Mouse (Mus musculus) frontal cortex, postnatal 36 days (tissue): ENCODE measurements around the gene Muc13.

Experiments
- DNase-seq, 2 experiments: peaks; one replicate each; pipeline ENCODE4 v3.0.0; 2022; ENCODE audit warnings: low spot score in 2 of 2

Muc13 gene

DNA sequence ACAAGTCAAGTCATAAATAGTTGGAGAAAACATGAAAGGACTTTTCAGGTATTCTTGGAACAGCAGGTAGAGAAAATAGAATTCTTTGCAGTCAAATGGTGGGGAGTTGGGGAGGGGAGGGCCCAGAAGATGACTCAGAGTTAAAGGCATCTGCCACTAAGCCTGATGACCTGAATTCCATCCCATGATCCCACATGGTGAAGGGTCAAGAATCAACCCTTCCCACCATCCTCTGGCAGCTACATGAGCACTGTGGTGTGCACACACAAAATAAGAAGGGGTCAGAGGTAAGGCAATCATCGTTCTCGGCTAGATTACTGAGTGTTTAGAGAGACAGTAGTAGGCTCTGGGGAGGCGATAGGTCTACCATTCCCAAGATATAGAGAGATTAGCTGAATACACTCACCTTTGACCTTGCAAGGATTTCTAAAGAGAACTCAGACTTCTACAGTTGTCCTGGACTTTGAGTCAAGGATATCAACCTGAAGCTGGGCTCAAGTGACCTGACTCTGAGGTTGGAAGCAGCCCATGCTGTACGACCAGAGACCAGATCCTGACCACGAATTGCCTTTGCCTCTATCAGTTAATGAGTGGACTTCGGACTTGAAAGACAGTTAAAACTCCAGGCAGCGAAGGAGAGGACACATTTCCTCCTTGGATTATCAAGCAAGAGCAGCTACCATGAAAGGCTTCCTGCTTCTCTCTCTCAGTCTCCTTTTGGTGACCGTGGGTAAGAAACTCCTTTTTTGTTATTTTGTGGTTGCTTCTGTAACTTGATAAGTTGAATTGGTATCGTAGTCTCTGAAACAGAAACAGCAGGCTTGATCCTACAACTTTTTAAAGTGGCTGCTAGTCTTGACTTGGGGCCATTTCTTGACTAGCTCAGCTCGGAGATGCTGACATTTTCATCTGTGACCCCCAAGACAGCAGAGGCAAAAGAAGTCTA is at the start of gene Muc13:
Gene Muc13, plus strand, starts transcription at position 192 of the 946 bp plus-strand sequence.
- DNase-seq = no peak

DNA sequence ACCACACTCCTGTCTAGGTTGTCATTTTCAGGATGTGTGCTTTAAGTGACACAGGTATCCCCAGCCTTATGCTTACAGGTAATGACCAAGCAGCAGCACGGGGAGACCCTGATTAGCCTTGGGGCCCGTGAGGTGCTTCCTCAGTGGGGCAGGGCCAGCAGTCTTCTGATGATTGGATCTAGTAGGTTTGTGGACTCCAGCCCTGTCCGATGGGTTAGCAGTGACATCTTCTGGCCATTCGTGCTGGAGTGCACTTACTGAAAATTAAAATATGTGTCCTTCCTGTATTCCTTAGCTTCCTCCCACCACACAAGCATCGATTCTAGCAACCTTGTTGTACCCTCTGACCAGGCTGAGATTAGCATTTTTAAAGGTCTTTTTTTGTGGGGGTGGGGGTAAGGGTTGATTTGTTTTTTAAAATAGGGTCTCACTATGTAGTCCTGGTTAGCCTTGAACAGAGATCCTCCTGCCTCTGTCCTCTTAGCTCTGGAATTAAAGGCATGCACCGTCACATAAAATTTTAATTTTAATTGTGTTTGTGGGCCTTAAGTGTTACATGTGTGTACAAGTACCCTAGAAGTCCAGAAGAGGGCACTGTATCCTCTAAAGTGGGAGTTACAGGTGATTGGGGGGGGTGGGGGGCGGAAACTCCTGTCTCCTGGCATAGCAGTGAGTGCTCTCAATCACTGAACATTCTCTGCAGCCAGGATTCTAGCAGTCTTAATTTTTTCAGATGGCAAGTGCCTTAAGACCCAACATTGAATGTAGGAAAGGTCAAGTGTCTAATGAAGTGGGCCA is 49.0 kb upstream of the Muc13 start:
- DNase-seq = peak in 1 of 2 experiments; percentile 61

DNA sequence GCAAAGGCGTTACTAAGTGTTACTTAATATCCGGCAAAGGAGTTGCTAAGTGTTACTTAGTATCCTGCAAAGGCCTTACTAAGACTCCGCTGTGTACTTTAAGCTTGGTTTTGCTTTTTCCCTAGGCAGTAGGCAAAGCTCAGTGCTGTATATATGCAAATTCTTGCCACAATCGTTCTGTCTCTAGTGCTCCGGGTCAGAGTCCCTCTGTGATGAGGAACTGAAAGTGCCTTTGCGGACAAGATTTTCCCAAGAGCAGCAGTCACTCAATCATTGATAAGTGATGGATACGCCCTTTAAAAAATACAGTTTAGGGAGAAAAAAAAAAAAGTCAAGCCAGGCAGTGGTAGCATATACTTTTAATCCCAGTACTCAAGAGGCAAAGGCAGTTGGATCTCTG is 48.4 kb upstream of the Muc13 start:
- DNase-seq = no peak

DNA sequence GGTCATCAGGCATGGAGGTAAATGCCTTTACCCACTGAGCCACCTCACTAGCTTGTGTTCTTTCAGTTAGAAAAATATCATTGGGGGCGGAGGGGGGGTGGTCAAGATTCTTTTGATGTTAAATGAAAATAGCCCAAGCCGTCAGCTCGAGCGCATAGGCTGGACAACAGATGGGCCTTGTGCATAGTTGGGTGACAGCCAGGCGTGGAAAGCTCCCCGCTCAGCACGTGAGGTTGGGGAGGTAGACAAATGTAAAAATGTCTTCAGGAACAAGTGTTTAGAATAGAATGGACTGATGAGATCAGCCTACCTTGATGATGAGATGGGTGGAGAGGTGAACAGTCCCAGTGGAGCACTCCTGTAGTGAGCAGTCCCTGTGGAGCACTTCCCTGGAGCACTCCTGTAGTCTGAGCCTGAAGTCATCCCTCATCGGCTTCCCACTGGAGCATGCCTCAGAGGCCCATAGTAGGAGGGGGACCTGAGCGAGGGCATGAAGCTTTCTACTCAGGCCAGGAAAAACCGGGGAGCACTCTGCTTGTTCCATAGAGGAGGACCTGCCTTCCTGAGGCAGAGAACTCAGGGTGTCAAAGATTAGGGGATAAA is 47.7 kb upstream of the Muc13 start:
- peak in 1 of 2 experiments; percentile 58 for DNase-seq

GRCm38 (mm10) chr16:33747346-33747954 is 46.4 kb upstream of the Muc13 start:
- no peak for DNase-seq

GRCm38 (mm10) chr16:33747994-33748393 is 45.8 kb upstream of the Muc13 start:
- DNase-seq = no peak

- DNase-seq = no peak
Observed at GRCm38 (mm10) chr16:33751152-33751551, 42.7 kb upstream of the Muc13 start.

- DNase-seq = no peak
Observed at GRCm38 (mm10) chr16:33751590-33751989, 42.2 kb upstream of the Muc13 start.

GRCm38 (mm10) chr16:33752904-33753578 is 40.8 kb upstream of the Muc13 start:
- DNase-seq = no peak

GRCm38 (mm10) chr16:33755293-33755692 is 38.5 kb upstream of the Muc13 start:
- peak in 1 of 2 experiments; percentile 54 for DNase-seq

DNA sequence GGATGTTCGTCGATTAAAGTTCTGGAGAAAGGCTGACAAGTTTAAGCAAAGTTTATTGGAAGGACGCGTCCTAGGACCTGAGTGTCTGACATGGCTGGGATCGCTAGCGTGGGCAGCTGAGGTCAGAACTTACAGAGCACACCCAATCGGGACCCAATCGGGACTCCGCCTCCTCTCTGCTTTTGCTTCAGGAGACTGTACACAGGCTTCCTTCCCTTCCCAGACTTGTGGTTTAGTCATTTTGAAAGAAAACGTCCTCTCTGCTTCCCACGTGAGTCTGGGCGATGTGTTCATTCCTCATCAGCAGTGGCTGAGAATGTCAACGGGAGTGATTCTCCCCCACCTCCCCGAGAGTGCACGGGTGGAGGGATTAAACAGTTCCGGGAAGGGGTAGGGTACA is 37.9 kb upstream of the Muc13 start:
- DNase-seq = no peak

- no peak for DNase-seq
Observed at GRCm38 (mm10) chr16:33756396-33756795, 37.4 kb upstream of the Muc13 start.

GRCm38 (mm10) chr16:33759207-33759606 is 34.6 kb upstream of the Muc13 start:
- DNase-seq = no peak

- no peak for DNase-seq
Observed at GRCm38 (mm10) chr16:33760542-33760941, 33.3 kb upstream of the Muc13 start.

- no peak for DNase-seq
Observed at GRCm38 (mm10) chr16:33760996-33761395, 32.8 kb upstream of the Muc13 start.

GRCm38 (mm10) chr16:33764501-33765193 is 29.2 kb upstream of the Muc13 start:
- DNase-seq = no peak

DNA sequence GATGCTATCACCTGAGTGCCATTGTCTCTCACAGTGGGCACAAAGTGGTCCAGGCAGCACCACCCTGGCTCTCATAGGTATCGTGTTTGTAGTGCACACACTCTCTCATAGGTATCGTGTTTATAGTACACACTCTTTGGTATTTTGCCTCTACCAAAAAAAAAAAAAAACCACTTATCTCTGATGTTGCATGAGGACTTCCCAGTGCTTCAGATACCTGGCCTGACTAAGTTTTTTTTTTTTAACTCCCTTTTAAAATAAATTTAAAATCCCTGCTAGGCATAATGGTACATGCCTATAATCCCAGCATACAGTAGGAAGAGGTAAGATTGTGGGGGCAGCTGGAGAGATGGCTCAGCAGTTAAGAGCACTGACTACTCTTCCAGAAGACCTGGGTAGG is 28.4 kb upstream of the Muc13 start:
- DNase-seq = no peak

DNA sequence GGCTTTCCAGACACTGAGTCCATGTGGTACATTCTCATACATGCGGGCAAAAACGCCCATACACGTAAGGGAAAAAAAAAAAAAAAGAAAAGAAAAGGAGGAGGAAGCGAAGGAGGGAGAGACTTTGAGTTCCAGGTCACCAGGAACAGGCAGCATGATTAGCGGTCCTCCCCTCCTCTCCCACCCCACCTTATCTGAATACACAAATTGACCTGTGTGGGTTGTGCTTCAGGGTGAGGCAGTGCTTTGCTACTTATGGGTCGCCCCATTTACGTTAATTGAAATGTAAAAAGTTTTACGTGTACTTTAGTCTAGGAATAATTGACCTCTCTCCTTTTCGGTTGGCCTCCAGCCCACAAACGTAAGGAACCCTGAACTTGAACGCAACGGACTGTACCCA is 27.5 kb upstream of the Muc13 start:
- no peak for DNase-seq

DNA sequence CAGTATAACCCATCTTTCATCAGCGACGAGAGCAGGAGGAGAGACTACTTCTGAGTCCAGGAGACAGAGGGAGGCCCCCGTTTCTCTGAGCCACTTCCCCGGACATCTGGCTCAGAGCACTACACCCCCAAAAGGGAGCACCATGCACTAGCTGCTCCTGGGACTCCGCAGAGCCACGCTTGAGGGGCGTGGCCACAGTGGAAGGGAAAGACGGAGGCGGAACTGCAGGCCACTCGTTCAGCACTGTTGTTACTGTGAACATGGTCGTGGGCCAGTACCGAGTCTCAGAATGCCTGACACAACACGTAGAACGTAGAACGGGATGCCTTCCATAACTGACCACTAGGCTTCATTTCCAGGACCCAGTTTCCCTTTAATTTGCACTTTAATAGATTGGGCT is 27.1 kb upstream of the Muc13 start:
- DNase-seq = no peak

DNA sequence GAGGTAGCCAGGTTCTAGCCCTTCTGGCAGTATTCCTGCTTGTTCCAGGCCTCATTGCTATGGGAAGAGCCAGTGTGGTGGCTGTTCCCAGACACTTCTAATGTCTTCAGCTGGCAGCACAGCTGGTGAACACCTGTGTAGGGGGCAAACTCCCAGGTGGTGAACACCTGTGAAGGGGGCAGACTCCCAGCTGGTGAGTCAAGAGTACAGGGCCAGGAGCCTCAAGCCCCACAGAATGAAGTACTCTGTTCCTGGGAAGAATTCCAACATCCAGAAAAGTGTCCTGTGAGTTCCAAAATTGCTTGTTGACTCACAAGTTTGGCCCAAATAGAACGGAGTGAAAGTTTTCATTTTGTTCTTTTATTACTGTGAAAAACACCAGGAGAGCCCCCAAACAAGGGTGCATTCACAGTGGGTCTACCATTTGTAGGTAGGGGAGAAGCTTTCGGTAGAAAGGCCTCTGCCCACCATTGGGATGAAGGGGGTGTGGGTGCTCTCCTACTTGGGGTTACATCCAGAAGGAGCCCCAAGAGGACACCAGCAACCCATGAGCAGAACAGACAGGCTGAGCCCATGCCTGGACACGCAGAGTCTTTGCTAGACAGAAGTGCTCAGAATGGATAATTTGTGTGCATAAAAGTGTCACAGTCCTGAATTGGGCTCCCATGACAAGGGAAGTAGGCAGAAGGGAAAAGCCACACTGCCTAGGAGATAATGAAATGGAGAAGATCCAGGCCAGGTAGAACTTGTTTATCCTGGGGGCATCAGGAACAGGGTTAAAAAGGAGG is 25.2 kb upstream of the Muc13 start:
- no peak for DNase-seq
